Mouse (Mus musculus): Measurements from ENCODE around the gene Hmgcr.

Hmgcr gene

GRCm38 (mm10) chr13:96670406-96671077 is at the start of gene Hmgcr:
Gene Hmgcr (minus strand): TSS chr13:96670936.
- peak; percentile 91 to 92 for DNase-seq (ENCODE audit: low read depth in 1 of 2, low spot score in 2 of 2)

- DNase-seq (ENCODE audit: low read depth in 1 of 2, low spot score in 2 of 2) = no peak
Observed at GRCm38 (mm10) chr13:96720003-96720402, 49.3 kb upstream of the Hmgcr start.

- no peak for DNase-seq (ENCODE audit: low read depth in 1 of 2, low spot score in 2 of 2)
Observed at GRCm38 (mm10) chr13:96717821-96718220, 47.1 kb upstream of the Hmgcr start.

GRCm38 (mm10) chr13:96716311-96716710 is 45.6 kb upstream of the Hmgcr start:
- no peak for DNase-seq (ENCODE audit: low read depth in 1 of 2, low spot score in 2 of 2)

GRCm38 (mm10) chr13:96709269-96710233 is 38.8 kb upstream of the Hmgcr start:
- DNase-seq (ENCODE audit: low read depth in 1 of 2, low spot score in 2 of 2) = no peak

- DNase-seq (ENCODE audit: low read depth in 1 of 2, low spot score in 2 of 2) = no peak
Observed at GRCm38 (mm10) chr13:96702567-96703278, 32.0 kb upstream of the Hmgcr start.

- DNase-seq (ENCODE audit: low read depth in 1 of 2, low spot score in 2 of 2) = no peak
Observed at GRCm38 (mm10) chr13:96697805-96698586, 27.3 kb upstream of the Hmgcr start.

- DNase-seq (ENCODE audit: low read depth in 1 of 2, low spot score in 2 of 2) = no peak
Observed at GRCm38 (mm10) chr13:96695428-96695827, 24.7 kb upstream of the Hmgcr start.

GRCm38 (mm10) chr13:96689901-96690300 is 19.2 kb upstream of the Hmgcr start:
- no peak for DNase-seq (ENCODE audit: low read depth in 1 of 2, low spot score in 2 of 2)

GRCm38 (mm10) chr13:96687261-96687660 is 16.5 kb upstream of the Hmgcr start:
- DNase-seq (ENCODE audit: low read depth in 1 of 2, low spot score in 2 of 2) = no peak

- DNase-seq (ENCODE audit: low read depth in 1 of 2, low spot score in 2 of 2) = no peak
Observed at GRCm38 (mm10) chr13:96684779-96685178, 14.0 kb upstream of the Hmgcr start.

- no peak for DNase-seq (ENCODE audit: low read depth in 1 of 2, low spot score in 2 of 2)
Observed at GRCm38 (mm10) chr13:96681088-96681620, 10.4 kb upstream of the Hmgcr start.

- no peak for DNase-seq (ENCODE audit: low read depth in 1 of 2, low spot score in 2 of 2)
Observed at GRCm38 (mm10) chr13:96680163-96681087, 9.7 kb upstream of the Hmgcr start.

- DNase-seq (ENCODE audit: low read depth in 1 of 2, low spot score in 2 of 2) = no peak
Observed at GRCm38 (mm10) chr13:96678616-96679015, 7.9 kb upstream of the Hmgcr start.

- no peak for DNase-seq (ENCODE audit: low read depth in 1 of 2, low spot score in 2 of 2)
Observed at GRCm38 (mm10) chr13:96677071-96677470, 6.3 kb upstream of the Hmgcr start.

GRCm38 (mm10) chr13:96675756-96676155 is 5.0 kb upstream of the Hmgcr start:
- DNase-seq (ENCODE audit: low read depth in 1 of 2, low spot score in 2 of 2) = no peak

GRCm38 (mm10) chr13:96673817-96674216 is 3.1 kb upstream of the Hmgcr start:
- DNase-seq (ENCODE audit: low read depth in 1 of 2, low spot score in 2 of 2) = no peak

- DNase-seq (ENCODE audit: low read depth in 1 of 2, low spot score in 2 of 2) = no peak
Observed at GRCm38 (mm10) chr13:96672276-96672675, 1.5 kb upstream of the Hmgcr start.

GRCm38 (mm10) chr13:96671906-96672234 is 1.1 kb upstream of the Hmgcr start:
- DNase-seq (ENCODE audit: low read depth in 1 of 2, low spot score in 2 of 2) = no peak
